Comparison of ENCODE assay signal across 7 mouse cellular contexts in genomic region chr10:69705806-69706768, GRCm38 (mm10).
A peak's percentile ranks its signal among the peaks of the same experiment; 100 is the strongest.
DNase-seq lines count a peak whose midpoint lies in the region; ATAC-seq and TF ChIP-seq lines count a peak whose summit lies in the region.

No protein-coding gene starts in this region.

- intact Hi-C loops in left cerebral cortex, adult 2 months (cut with DNase I), result loop anchor here (5.0 kb wide), 1 partner anchor 71 kb away; no protein-coding TSS in a partner anchor
- intact Hi-C loops in left cerebral cortex, postnatal 10 days (cut with DNase I), result no loop called here
- intact Hi-C loops in left cerebral cortex, postnatal 25 days (cut with DNase I), result loop anchor here (5.0 kb wide), 2 partner anchors 44 to 146 kb away; no protein-coding TSS in a partner anchor

- H3K36me3 ChIP-seq in embryonic facial prominence, embryonic 11.5 days (replicated peaks; ENCODE audit: control insufficient read depth, insufficient read depth, low read depth, low read length), result no peaks in the 10 kb centered on the region
- H3K36me3 ChIP-seq in liver, embryonic 12.5 days, result no peaks in the 10 kb centered on the region

- peaks cover 3% of the 10 kb centered on the region; the same call in 1 of the 2 replicates for H3K4me1 ChIP-seq in embryonic facial prominence, embryonic 11.5 days (ENCODE audit: control insufficient read depth, insufficient read depth, low read length)
- H3K4me1 ChIP-seq in liver, embryonic 12.5 days, result no peaks in the 10 kb centered on the region

- peak; percentile 24 to 53 for DNase-seq in left cerebral cortex, adult 2 months (ENCODE audit: extremely low spot score in 1 of 2, low spot score in 2 of 2)
- no peak for DNase-seq in left cerebral cortex, postnatal 10 days (ENCODE audit: extremely low spot score in 1 of 2, low spot score in 2 of 2)
- DNase-seq in embryonic facial prominence, embryonic 11.5 days (ENCODE audit: low spot score), result peak; percentile 59
- DNase-seq in left cerebral cortex, postnatal 25 days (ENCODE audit: low spot score in 2 of 2), result peak; percentile 61 to 74
- DNase-seq in right cerebral cortex, postnatal 14 days, result peak; percentile 33
- DNase-seq in urinary bladder, postnatal 14 days (ENCODE audit: low spot score), result no peak

- peak overlapping the region; percentile 96 for H3K27ac ChIP-seq in left cerebral cortex, adult 2 months
- H3K27ac ChIP-seq in embryonic facial prominence, embryonic 11.5 days (replicated peaks; ENCODE audit: low read depth, low read length), result peak overlapping the region; percentile 25; the same call in 1 of the 2 replicates
- H3K27ac ChIP-seq in liver, embryonic 12.5 days, result no peak overlapping the region

- 7% methylated on average over 17 of the region's 17 CpGs for WGBS in embryonic facial prominence, embryonic 11.5 days
- WGBS in liver, embryonic 12.5 days (ENCODE audit: insufficient replicate concordance), result 27% methylated on average over 17 of the region's 17 CpGs

- ATAC-seq in embryonic facial prominence, embryonic 11.5 days (replicated peaks; ENCODE audit: insufficient number of reproducible peaks, low FRiP score, low TSS enrichment, low read depth), result peak; percentile 60; the same call in 1 of the 2 replicates
- ATAC-seq in liver, embryonic 12.5 days, result no peak

- peak overlapping the region; percentile 62 for H3K9ac ChIP-seq in embryonic facial prominence, embryonic 11.5 days (replicated peaks; ENCODE audit: low read length)
- no peak overlapping the region for H3K9ac ChIP-seq in liver, embryonic 12.5 days

- H3K27me3 ChIP-seq in embryonic facial prominence, embryonic 11.5 days (ENCODE audit: control insufficient read depth, insufficient read depth, low read length), result no peaks in the 10 kb centered on the region
- peaks cover 25% of the 10 kb centered on the region for H3K27me3 ChIP-seq in liver, embryonic 12.5 days (replicated peaks)

- TF ChIP-seq CTCF in left cerebral cortex, adult 2 months (IDR thresholded peaks at IDR 0.05), result no peak

- H3K4me3 ChIP-seq in left cerebral cortex, adult 2 months, result peak overlapping the region; percentile 61
- H3K4me3 ChIP-seq in embryonic facial prominence, embryonic 11.5 days (ENCODE audit: low read depth, low read length), result peak overlapping the region; percentile 26
- no peak overlapping the region for H3K4me3 ChIP-seq in liver, embryonic 12.5 days

- peak overlapping the region; percentile 54 for H3K4me2 ChIP-seq in embryonic facial prominence, embryonic 11.5 days (ENCODE audit: low read depth, low read length)
- H3K4me2 ChIP-seq in liver, embryonic 12.5 days, result no peak overlapping the region

- H3K9me3 ChIP-seq in embryonic facial prominence, embryonic 11.5 days (replicated peaks; ENCODE audit: control insufficient read depth, low read length), result no peaks in the 10 kb centered on the region
- H3K9me3 ChIP-seq in liver, embryonic 12.5 days (replicated peaks), result no peaks in the 10 kb centered on the region

Comparison
In these comparisons a context has a peak if more than half of its experiments do, and no peak if none do; other contexts are left out.
1. DNase-seq: peak in left cerebral cortex, adult 2 months (2 of 2), embryonic facial prominence, embryonic 11.5 days (single experiment), left cerebral cortex, postnatal 25 days (2 of 2) and right cerebral cortex, postnatal 14 days (single experiment); none in left cerebral cortex, postnatal 10 days (0 of 2) and urinary bladder, postnatal 14 days (single experiment).